Mouse (Mus musculus) midbrain, postnatal 0 days (tissue): ENCODE data around the gene Lingo3. TPM values are rescaled to one million over a fixed set of nuclear protein-coding genes. Genes with fewer than 3 reads are reported as not detected.

Experiments used
- ATAC-seq: fragments of 200-750 bp; cut with Nextera tagmentation; 2 replicates; pipeline ENCODE4 v1.8.0; 2017; ENCODE audit warnings: moderate number of reproducible peaks, mild to moderate bottlenecking, moderate TSS enrichment, moderate library complexity; ENCODE audit not compliant: low FRiP score
- DNase-seq: peaks from one replicate; pipeline ENCODE4 v3.0.0-alpha.2; 2015; ENCODE audit warnings: low spot score
- H3K27ac ChIP-seq: fragments of 300-500 bp; sonication (generic); 2 replicates; pipeline ENCODE4 v1.5.1; 2014; ENCODE audit warnings: low read depth, mild to moderate bottlenecking, low read length, mixed read lengths
- H3K27me3 ChIP-seq: fragments of 300-500 bp; sonication (generic); 2 replicates; pipeline ENCODE4 v1.6.1; 2014; ENCODE audit warnings: low read length, control low read depth, mixed read lengths; ENCODE audit not compliant: insufficient read depth
- H3K36me3 ChIP-seq: fragments of 300-500 bp; sonication (generic); 2 replicates; pipeline ENCODE4 v1.6.1; 2014; ENCODE audit warnings: low read length, control low read depth, mixed read lengths; ENCODE audit not compliant: insufficient read depth
- H3K4me1 ChIP-seq: fragments of 300-500 bp; sonication (generic); 2 replicates; pipeline ENCODE4 v1.6.1; 2014; ENCODE audit warnings: mild to moderate bottlenecking, control low read depth, antibody characterized with exemption, low read length, mixed read lengths; ENCODE audit not compliant: insufficient read depth
- H3K4me2 ChIP-seq: fragments of 300-500 bp; sonication (generic); 2 replicates; pipeline ENCODE4 v1.6.1; 2014; ENCODE audit warnings: low read depth, mild to moderate bottlenecking, low read length, mixed read lengths; ENCODE audit not compliant: poor library complexity, severe bottlenecking
- H3K4me3 ChIP-seq: fragments of 300-500 bp; sonication (generic); 2 replicates; pipeline ENCODE4 v1.5.1; 2014; ENCODE audit warnings: low read depth, mild to moderate bottlenecking, low read length, moderate library complexity
- H3K9ac ChIP-seq: fragments of 300-500 bp; sonication (generic); replicated peaks from 2 replicates; pipeline ENCODE4 v1.6.1; 2014; ENCODE audit warnings: mild to moderate bottlenecking, low read length, moderate library complexity, mixed read lengths; ENCODE audit not compliant: poor library complexity, severe bottlenecking
- H3K9me3 ChIP-seq: fragments of 300-500 bp; sonication (generic); 2 replicates; pipeline ENCODE4 v1.6.1; 2016; ENCODE audit warnings: low read length, control low read depth
- CTCF ChIP-seq: IDR thresholded peaks from 2 replicates; pipeline ENCODE4 v1.5.1; 2016; ENCODE audit warnings: antibody characterized with exemption, mild to moderate bottlenecking
- WGBS: fragments of 180-500 bp; shearing (Covaris S2); extraction: QIAGEN DNeasy Blood & Tissue Kit; methylation state at CpG from one replicate; pipeline ENCODE4 v1.1.7; 2014; 5-methylcytosine and 5-hydroxymethylcytosine counted together
- polyA plus RNA-seq: library from polyadenylated mRNA; unstranded; fragments of >200 nt; fragmentation: Nextera tagmentation; extraction: Ambion mirVana; gene quantifications from 2 replicates; pipeline ENCODE4 v1.2.1, GENCODE M21; 2015
- total RNA-seq: library from RNA; depleted of rRNA; stranded (reverse); fragments of >200 nt; gene quantifications from 2 replicates; pipeline ENCODE4 v1.2.3, GENCODE M21; 2014

Lingo3 gene
- total and polyA plus RNA-seq, 2 experiments from 2014 or later, result 24.4 to 61.0 TPM

GRCm38 (mm10) chr10:80876028-80876427 is 32.2 kb upstream of the Lingo3 start:
- ATAC-seq (no peak), DNase-seq (peak; percentile 39)

GRCm38 (mm10) chr10:80874035-80874434 is 30.2 kb upstream of the Lingo3 start:
- Histone ChIP-seq H3K36me3 (no peaks in the 10 kb centered on the region), H3K9me3 (no peaks in the 10 kb centered on the region), H3K4me1 (no peaks in the 10 kb centered on the region), H3K9ac (no peak overlapping the region), H3K4me2 (no peak overlapping the region), H3K27ac (no peak overlapping the region), H3K27me3 (no peaks in the 10 kb centered on the region), H3K4me3 (no peak overlapping the region)
- no peak for TF ChIP-seq CTCF
- ATAC-seq (no peak), DNase-seq (no peak)
- WGBS, result 79% methylated on average over 9 of the region's 9 CpGs

More at GRCm38 (mm10) chr10:80876028-80876427, 32.2 kb upstream of the Lingo3 start:
- Histone ChIP-seq H3K4me1 (no peaks in the 10 kb centered on the region), H3K27ac (no peak overlapping the region), H3K9ac (no peak overlapping the region), H3K4me3 (no peak overlapping the region), H3K4me2 (no peak overlapping the region), H3K36me3 (no peaks in the 10 kb centered on the region), H3K9me3 (no peaks in the 10 kb centered on the region), H3K27me3 (no peaks in the 10 kb centered on the region)
- TF ChIP-seq CTCF, result peak; percentile 83
- 27% methylated on average over 5 of the region's 5 CpGs for WGBS

DNA sequence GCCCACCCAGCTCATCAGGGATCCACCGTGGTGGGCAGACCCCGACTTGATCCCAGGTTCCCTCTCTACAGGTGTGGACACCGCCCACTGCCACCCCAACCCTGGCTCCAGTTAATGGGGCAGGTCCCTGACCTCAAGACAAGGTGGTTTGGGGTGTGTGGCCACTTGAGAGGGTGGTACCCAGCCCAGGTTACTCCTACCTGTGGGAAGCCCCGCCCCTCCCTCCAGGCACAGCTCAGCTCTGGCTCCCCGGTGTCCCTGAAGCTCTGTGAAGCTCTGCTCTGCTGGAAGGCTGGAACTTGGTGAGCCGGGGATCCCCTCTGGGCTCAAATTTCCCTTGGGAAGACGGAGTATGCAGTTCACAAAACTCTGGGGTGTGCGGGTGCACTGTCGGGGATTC is 27.7 kb upstream of the Lingo3 start, which contains the start of gene Tmprss9:
TSS of gene Tmprss9 (plus strand) at position 268 of the 400 bp plus-strand sequence.
- no peak within 1 kb of the TSS for H3K27ac ChIP-seq
- no peak within 1 kb of the TSS for H3K4me3 ChIP-seq
- H3K9ac ChIP-seq, result no peak within 1 kb of the TSS
- H3K9me3 ChIP-seq, result no peaks in the 10 kb centered on the region
- no peaks in the 10 kb centered on the region for H3K27me3 ChIP-seq
- ATAC-seq (no peak; the same call in 1 of the 2 replicates), DNase-seq (no peak)
- no peaks in the 10 kb centered on the region for H3K4me1 ChIP-seq
- H3K4me2 ChIP-seq, result no peak within 1 kb of the TSS
- TF ChIP-seq CTCF, result no peak
- H3K36me3 ChIP-seq, result peaks cover 19% of the 10 kb centered on the region
- WGBS, result 44% methylated on average over 9 of the region's 9 CpGs

DNA sequence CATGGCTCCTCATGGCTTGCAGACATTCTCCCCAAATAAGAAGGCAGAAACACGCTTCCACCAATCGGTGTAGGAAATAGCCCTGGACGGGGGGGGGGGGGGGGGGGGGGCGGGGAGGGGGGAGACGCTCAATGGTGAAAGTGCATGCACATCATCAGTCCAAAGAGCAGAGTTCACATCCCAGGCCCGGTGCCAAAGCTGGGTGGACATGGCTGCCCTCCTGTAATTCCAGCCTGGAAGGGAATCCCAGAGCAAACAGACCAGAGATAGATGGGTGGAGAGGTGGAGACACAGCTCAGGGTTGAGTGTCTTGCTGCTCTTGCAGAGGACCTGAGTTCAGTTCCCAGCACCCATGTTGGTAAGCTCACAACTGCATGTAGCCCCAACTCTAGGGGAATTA is 27.2 kb upstream of the Lingo3 start:
- Histone ChIP-seq H3K4me1 (no peaks in the 10 kb centered on the region), H3K4me2 (no peak overlapping the region), H3K9me3 (no peaks in the 10 kb centered on the region), H3K27ac (no peak overlapping the region), H3K4me3 (no peak overlapping the region), H3K36me3 (peaks cover 25% of the 10 kb centered on the region), H3K27me3 (no peaks in the 10 kb centered on the region), H3K9ac (no peak overlapping the region)
- ATAC-seq (no peak), DNase-seq (no peak)
- WGBS, result 83% methylated on average over 2 of the region's 6 CpGs
- no peak for TF ChIP-seq CTCF

DNA sequence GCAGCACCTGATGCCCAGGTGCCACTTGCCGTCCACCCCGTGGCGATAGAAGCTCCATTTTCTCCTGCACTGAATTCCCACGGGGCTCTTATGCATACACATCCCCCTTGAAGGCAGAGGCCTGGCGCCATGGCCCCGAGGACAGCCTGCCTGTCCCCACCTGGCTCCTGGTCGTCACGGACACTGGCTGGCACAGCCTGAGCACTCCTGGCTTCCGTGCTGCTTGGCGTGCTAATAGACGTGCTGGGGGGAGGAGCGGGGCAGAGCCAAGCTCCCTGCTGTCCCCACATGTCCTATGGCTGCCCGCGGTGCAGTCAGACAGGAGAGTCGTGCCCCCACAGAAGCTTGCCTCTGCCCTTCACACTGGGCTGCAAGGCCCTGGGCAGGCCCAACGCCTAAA is 20.6 kb upstream of the Lingo3 start:
- Histone ChIP-seq H3K27me3 (no peaks in the 10 kb centered on the region), H3K4me1 (no peaks in the 10 kb centered on the region), H3K9ac (no peak overlapping the region), H3K27ac (no peak overlapping the region), H3K9me3 (no peaks in the 10 kb centered on the region), H3K36me3 (peaks cover 67% of the 10 kb centered on the region), H3K4me3 (no peak overlapping the region), H3K4me2 (no peak overlapping the region)
- 83% methylated on average over 16 of the region's 16 CpGs for WGBS
- TF ChIP-seq CTCF, result no peak
- ATAC-seq, result no peak
- peak; percentile 19 for DNase-seq

- no peak for TF ChIP-seq CTCF
- H3K36me3 ChIP-seq, result peaks cover 55% of the 10 kb centered on the region
- no peak for ATAC-seq
- no peaks in the 10 kb centered on the region for H3K9me3 ChIP-seq
- no peak overlapping the region for H3K9ac ChIP-seq
- no peak overlapping the region for H3K4me2 ChIP-seq
- no peaks in the 10 kb centered on the region for H3K4me1 ChIP-seq
- H3K27me3 ChIP-seq, result no peaks in the 10 kb centered on the region
- H3K27ac ChIP-seq, result no peak overlapping the region
- WGBS, result 94% methylated on average over 5 of the region's 5 CpGs
- no peak for DNase-seq
- no peak overlapping the region for H3K4me3 ChIP-seq
These were observed 18.5 kb upstream of the Lingo3 start for GRCm38 (mm10) chr10:80862305-80862704.
